Mouse (Mus musculus): ENCODE results near the gene Jam3. TPM values are rescaled to one million over a fixed set of nuclear protein-coding genes. Genes with fewer than 3 reads are reported as not detected.

Jam3 gene
- polyA plus RNA-seq, 1 experiment from 2014 or later: 68.9 TPM

DNA sequence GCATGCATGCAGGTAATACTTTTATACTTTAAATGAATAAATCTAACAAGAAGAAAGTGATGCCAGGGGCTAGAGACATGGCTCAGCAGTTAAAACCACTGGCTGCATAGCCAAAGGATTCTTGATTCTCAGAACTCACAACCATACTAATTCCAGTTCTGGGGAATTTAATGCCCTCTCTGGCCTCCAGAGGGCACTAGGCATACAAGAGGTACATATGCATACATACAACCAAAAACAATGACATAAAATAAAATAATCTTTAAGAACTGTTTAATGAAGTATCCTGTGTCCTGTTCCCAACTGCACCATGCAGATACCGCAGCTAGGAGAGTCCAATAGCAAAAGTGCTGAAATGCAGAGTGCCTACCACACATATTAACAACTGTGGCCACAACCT is 20.8 kb downstream of the Jam3 start:
- Histone ChIP-seq H3K4me2 (no peak overlapping the region), H3K4me3 (no peak overlapping the region), H3K9ac (no peak overlapping the region), H3K27me3 (no peaks in the 10 kb centered on the region), H3K9me3 (no peaks in the 10 kb centered on the region), H3K4me1 (replicated peaks) (peaks cover 4% of the 10 kb centered on the region), H3K27ac (replicated peaks) (no peak overlapping the region), H3K36me3 (no peaks in the 10 kb centered on the region)
- no peak for ATAC-seq (ENCODE audit: low read depth)
- 81% methylated on average over 1 of the region's 1 CpGs for WGBS

DNA sequence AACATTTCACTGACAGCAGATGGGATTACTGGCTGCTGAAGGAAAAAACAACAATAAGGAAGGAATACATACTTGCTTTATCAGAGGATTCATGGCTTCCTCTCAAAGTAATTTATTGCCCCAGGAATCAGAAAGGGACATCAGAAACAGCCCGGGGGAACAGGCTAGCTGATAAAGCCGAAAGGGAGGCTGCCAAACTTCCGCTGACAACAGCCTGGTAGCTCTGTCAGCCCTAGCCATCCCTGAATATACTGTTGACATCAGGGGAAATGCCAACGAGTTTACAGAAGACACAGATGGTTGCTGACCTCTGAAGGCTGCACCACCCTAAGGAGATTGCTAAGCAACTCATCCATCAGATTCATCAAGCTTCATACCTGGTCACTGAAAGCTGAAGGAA is 26.6 kb downstream of the Jam3 start:
- ATAC-seq (ENCODE audit: low read depth): no peak
- H3K9ac ChIP-seq: no peak overlapping the region
- H3K36me3 ChIP-seq: no peaks in the 10 kb centered on the region; the same call in 1 of the 2 replicates
- peaks cover 25% of the 10 kb centered on the region for H3K4me1 ChIP-seq (replicated peaks)
- H3K4me2 ChIP-seq: no peak overlapping the region
- H3K9me3 ChIP-seq: peaks cover 7% of the 10 kb centered on the region; the same call in 1 of the 2 replicates
- no peaks in the 10 kb centered on the region for H3K27me3 ChIP-seq
- 76% methylated on average over 4 of the region's 4 CpGs for WGBS
- no peak overlapping the region for H3K4me3 ChIP-seq
- no peak overlapping the region for H3K27ac ChIP-seq (replicated peaks)

DNA sequence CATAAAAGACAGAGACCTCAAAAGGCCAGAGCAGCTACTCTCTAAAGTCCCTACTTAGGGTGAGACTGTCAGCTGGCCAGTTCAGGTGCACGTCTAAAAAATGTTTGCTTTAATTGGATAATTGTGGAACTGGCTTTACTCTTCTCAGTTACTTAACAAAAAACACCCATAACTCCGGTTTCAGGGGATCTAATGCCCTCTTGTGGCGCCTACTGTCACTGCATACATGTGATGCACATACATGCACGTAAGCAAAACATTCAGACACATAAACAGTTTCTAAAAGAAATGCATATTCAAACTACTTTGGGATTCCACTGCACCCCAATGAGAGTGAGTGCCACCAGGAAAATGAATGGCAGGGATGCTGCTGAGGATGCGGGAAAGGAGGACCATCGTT is 28.7 kb downstream of the Jam3 start:
- Histone ChIP-seq H3K9ac (no peak overlapping the region), H3K27ac (replicated peaks) (0 out of 2 replicates have a peak overlapping the region, but pooled peaks have one; percentile 18), H3K4me1 (replicated peaks) (peaks cover 34% of the 10 kb centered on the region), H3K4me2 (no peak overlapping the region), H3K9me3 (peaks cover 7% of the 10 kb centered on the region; the same call in 1 of the 2 replicates), H3K36me3 (no peaks in the 10 kb centered on the region; the same call in 1 of the 2 replicates), H3K4me3 (no peak overlapping the region), H3K27me3 (no peaks in the 10 kb centered on the region)
- no peak for ATAC-seq (ENCODE audit: low read depth)
- 92% methylated on average over 6 of the region's 6 CpGs for WGBS

DNA sequence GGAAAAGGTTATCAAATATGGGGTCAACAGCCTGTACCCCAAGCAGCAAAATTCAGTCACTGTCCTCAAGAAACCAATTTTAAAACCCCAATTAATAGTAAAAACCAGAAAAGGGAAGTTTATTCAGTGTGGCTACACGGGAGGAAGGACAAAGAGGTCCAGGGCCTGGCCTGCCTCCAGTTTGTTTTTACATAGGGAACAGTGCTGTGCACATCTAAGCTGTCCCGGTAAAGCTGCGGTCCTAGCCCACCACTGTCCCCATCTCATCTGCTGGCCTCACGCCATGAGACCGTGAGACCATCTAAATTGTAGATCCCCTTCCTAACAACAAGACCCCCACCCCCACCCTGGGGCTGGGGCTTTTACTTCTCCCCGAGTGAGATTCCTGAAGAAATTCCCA is 29.8 kb downstream of the Jam3 start:
- Histone ChIP-seq H3K27ac (replicated peaks) (peak overlapping the region; percentile 42; the same call in 1 of the 2 replicates), H3K27me3 (no peaks in the 10 kb centered on the region), H3K4me3 (no peak overlapping the region), H3K9ac (no peak overlapping the region), H3K9me3 (peaks cover 7% of the 10 kb centered on the region; the same call in 1 of the 2 replicates), H3K36me3 (no peaks in the 10 kb centered on the region; the same call in 1 of the 2 replicates), H3K4me2 (no peak overlapping the region), H3K4me1 (replicated peaks) (peaks cover 38% of the 10 kb centered on the region)
- ATAC-seq (ENCODE audit: low read depth): no peak; the same call in 1 of the 2 replicates
- 47% methylated on average over 6 of the region's 6 CpGs for WGBS

DNA sequence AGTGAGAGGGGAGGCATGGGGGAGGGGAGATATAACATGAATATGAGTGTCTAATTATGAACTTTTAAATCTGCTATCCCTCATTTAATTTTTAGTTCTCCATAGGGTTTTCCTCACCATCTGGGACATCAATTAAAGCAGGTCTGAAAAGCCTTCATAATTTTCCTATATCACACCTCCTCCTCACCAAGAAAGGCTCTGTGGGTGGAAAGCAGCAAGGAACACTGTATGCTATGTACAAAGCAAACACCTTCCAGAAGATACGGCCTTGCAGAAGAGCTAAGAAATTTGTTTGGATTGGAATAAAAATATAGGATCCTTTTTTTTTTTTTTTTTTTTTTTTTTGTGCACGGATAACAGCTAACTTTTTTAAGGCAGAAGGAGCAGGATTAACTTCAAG is 31.3 kb downstream of the Jam3 start:
- peaks cover 7% of the 10 kb centered on the region; the same call in 1 of the 2 replicates for H3K9me3 ChIP-seq
- 83% methylated on average over 2 of the region's 2 CpGs for WGBS
- no peak overlapping the region for H3K9ac ChIP-seq
- peaks cover 38% of the 10 kb centered on the region for H3K4me1 ChIP-seq (replicated peaks)
- no peaks in the 10 kb centered on the region for H3K27me3 ChIP-seq
- no peak overlapping the region for H3K4me2 ChIP-seq
- no peaks in the 10 kb centered on the region; the same call in 1 of the 2 replicates for H3K36me3 ChIP-seq
- H3K4me3 ChIP-seq: no peak overlapping the region
- no peak overlapping the region for H3K27ac ChIP-seq (replicated peaks)
- ATAC-seq (ENCODE audit: low read depth): no peak

DNA sequence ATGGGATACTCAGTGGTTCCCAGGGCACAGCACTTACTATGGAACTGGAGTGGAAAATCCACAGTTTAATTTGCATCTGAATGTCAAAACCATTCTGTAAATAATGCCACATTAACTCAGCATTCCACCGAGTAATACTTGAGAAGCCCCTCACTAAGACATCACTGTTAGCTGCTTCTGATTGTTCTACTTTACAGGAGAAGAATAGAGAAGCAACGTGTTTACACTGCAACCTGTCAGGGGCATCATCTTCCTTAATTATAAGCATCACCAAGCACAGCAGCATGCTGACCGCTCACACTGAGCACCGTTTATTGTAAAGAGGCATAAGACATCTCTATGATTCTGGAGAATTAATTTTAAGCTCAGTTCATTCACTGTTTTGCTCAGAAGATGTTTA is 32.3 kb downstream of the Jam3 start:
- Histone ChIP-seq H3K4me1 (replicated peaks) (peaks cover 41% of the 10 kb centered on the region), H3K4me3 (no peak overlapping the region), H3K9me3 (peaks cover 7% of the 10 kb centered on the region; the same call in 1 of the 2 replicates), H3K27ac (replicated peaks) (peak overlapping the region; percentile 61), H3K36me3 (no peaks in the 10 kb centered on the region; the same call in 1 of the 2 replicates), H3K9ac (no peak overlapping the region), H3K27me3 (no peaks in the 10 kb centered on the region), H3K4me2 (no peak overlapping the region)
- ATAC-seq (ENCODE audit: low read depth): no peak
- 48% methylated on average over 4 of the region's 4 CpGs for WGBS

DNA sequence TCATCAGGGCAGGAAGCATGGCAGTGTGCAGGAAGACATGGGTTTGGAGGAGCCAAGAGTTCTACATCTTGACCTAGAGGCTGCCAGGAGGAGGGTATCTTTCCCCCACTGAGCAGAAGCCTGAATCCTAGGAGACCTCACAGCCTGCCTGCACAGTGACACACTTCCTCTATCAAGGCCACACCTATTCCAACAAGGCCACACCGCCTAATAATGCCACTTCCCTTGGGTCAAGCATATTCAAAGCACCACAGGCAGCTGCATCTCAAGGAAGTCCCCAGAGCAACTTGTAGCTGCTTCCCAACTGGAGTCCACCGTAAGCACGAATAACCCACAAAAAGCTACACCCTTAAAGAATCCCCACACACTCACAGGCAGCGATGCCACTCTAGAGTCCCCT is 33.1 kb downstream of the Jam3 start:
- WGBS: 84% methylated on average over 4 of the region's 4 CpGs

DNA sequence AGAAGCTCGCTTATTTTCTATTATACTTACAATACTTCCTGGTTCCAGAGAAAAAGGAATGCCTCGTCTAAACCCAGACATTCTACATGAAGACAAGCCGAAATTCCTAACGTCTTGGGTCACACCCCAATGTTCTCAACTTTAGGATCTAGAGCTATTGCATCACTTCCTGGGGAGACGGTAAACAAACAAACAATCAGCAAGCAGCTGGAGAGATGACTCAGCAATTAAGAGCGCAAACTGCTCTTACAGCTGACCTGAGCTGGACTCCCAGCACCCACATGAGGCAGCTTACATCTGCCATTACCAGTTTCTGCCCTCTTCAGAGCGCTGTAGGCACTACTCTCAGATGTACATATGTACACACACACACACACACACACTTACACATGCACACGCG is 34.0 kb downstream of the Jam3 start:
- Histone ChIP-seq H3K27me3 (no peaks in the 10 kb centered on the region), H3K4me2 (no peak overlapping the region), H3K27ac (replicated peaks) (no peak overlapping the region), H3K4me3 (no peak overlapping the region), H3K9ac (no peak overlapping the region), H3K4me1 (replicated peaks) (peaks cover 41% of the 10 kb centered on the region), H3K9me3 (no peaks in the 10 kb centered on the region), H3K36me3 (no peaks in the 10 kb centered on the region)
- 85% methylated on average over 9 of the region's 9 CpGs for WGBS
- no peak for ATAC-seq (ENCODE audit: low read depth)

More for the DNA sequence above, 33.1 kb downstream of the Jam3 start:
- ATAC-seq (ENCODE audit: low read depth): no peak
- H3K36me3 ChIP-seq: no peaks in the 10 kb centered on the region; the same call in 1 of the 2 replicates
- H3K4me2 ChIP-seq: no peak overlapping the region
- no peak overlapping the region for H3K27ac ChIP-seq (replicated peaks)
- H3K4me1 ChIP-seq (replicated peaks): peaks cover 44% of the 10 kb centered on the region
- no peaks in the 10 kb centered on the region for H3K27me3 ChIP-seq
- no peak overlapping the region for H3K9ac ChIP-seq
- peaks cover 7% of the 10 kb centered on the region; the same call in 1 of the 2 replicates for H3K9me3 ChIP-seq
- no peak overlapping the region for H3K4me3 ChIP-seq

DNA sequence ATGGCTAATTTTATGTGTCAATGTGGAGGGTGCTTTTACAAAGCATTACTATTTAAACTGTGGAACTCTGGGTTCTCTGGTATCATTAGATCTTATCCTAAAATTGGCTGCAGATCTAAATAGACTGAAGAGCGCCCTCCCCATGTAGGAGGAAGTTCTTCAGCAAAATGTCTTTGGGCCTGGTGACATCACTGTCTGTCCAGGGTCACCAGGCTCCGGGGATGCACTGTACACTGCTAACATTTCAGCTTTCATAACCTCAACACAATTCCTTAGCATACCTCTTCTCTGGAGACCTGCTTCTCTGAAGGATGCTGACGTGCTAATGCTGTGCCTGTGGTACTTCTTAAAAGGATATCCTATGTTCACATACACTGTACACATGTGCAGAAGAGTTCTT is 43.5 kb downstream of the Jam3 start:
- WGBS: 92% methylated on average over 3 of the region's 3 CpGs

DNA sequence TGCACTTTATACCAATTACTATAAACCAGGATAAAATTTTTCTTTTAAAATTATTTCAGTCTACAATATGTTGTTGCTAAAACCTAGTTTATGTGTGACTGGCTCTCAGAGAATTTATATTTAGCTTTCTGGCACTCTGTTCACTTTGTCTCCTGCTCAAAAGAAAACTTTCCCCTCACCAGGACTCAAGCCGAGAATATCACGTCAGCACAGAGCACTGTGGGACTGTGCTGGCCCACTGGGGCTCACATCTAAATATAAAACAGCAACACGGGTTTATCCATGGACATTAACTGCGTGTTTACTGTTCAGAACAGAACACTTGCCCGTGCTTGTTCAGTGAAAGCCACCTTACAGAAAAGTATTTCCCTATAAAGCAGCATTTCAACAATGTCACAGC is 44.5 kb downstream of the Jam3 start:
- H3K36me3 ChIP-seq: no peaks in the 10 kb centered on the region
- no peaks in the 10 kb centered on the region for H3K27me3 ChIP-seq
- 57% methylated on average over 5 of the region's 5 CpGs for WGBS

More for the DNA sequence above, 43.5 kb downstream of the Jam3 start:
- Histone ChIP-seq H3K4me1 (replicated peaks) (peaks cover 24% of the 10 kb centered on the region), H3K4me3 (no peak overlapping the region), H3K9me3 (no peaks in the 10 kb centered on the region), H3K27me3 (no peaks in the 10 kb centered on the region), H3K36me3 (no peaks in the 10 kb centered on the region), H3K4me2 (no peak overlapping the region), H3K9ac (no peak overlapping the region), H3K27ac (replicated peaks) (no peak overlapping the region)
- ATAC-seq (ENCODE audit: low read depth): no peak

DNA sequence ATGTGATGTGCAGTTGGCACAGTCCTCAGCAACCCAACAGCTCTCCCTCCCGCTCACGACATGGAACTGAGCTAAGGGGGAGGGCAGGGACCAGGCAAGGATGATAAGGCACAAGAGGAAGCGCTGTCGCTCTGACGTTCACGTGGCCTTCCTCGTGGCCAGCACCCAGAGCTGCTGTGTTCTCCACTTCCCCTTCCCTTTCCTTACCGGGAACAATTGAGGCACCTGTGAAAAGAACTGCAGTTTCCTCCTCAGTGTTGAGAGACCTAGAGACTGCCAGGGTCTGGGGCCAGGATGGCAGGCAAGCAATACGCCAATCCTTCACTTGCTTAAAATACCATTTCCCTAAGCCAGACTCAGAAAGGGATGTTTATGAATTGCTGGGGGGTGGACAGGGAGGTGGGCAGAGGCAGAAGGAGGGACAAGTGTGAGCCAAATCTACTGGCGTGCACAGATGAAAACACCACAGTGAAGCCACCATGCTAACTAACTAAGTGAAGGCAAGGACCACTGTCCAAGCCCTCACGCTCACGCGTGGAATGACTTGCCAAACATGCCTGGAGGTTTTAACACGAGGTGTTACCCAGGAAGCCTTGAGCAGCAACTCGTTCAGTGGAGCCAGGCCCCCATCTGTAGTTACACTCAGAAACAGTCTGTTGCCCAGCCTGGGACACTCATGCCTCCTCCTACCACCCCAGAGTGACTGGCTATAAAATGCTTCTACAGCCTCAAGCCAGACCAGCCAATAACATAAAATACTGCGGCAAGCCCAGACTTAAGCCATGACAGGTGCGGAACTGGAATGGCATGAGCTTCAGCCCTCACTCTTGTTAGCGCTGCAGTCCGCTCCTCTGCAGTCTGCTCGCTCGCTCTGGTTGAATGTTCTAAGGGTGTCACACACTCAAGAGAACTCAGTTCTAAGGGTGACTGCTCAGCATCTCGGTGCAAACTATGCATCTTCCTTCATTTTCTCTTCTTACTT is 45.4 kb downstream of the Jam3 start:
- no peak overlapping the region for H3K4me2 ChIP-seq
- no peaks in the 10 kb centered on the region for H3K9me3 ChIP-seq
- H3K36me3 ChIP-seq: peaks cover 7% of the 10 kb centered on the region
- WGBS: 69% methylated on average over 22 of the region's 22 CpGs
- no peak overlapping the region for H3K4me3 ChIP-seq
- H3K27me3 ChIP-seq: no peaks in the 10 kb centered on the region
- no peak overlapping the region for H3K27ac ChIP-seq (replicated peaks)
- no peak for ATAC-seq (ENCODE audit: low read depth)
- H3K4me1 ChIP-seq (replicated peaks): peaks cover 28% of the 10 kb centered on the region
- no peak overlapping the region for H3K9ac ChIP-seq

More for the DNA sequence above, 44.5 kb downstream of the Jam3 start:
- H3K9me3 ChIP-seq: no peaks in the 10 kb centered on the region
- no peak for ATAC-seq (ENCODE audit: low read depth)
- peaks cover 28% of the 10 kb centered on the region for H3K4me1 ChIP-seq (replicated peaks)
- H3K4me2 ChIP-seq: no peak overlapping the region
- no peak overlapping the region for H3K4me3 ChIP-seq
- H3K27ac ChIP-seq (replicated peaks): no peak overlapping the region
- no peak overlapping the region for H3K9ac ChIP-seq

DNA sequence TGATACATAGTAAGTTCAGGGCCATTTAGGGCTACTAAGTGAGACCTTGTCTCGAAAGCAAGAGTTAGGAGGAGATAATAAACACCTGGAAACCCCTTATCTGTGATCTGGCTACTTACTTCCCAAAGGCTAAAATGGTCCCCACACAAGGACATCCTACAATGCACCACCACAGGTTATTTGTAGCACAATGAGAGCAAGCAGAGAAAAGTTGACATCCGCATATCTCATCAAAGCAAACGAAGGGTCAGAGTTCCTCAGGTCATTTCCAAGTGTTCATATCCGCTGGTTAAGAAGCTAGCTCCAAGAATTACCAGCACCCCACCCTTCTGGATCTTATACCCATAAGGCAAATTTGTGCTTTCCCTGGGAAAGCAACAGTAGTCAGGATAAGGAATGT is 46.8 kb downstream of the Jam3 start:
- Histone ChIP-seq H3K4me2 (no peak overlapping the region), H3K27me3 (no peaks in the 10 kb centered on the region), H3K9ac (no peak overlapping the region), H3K36me3 (peaks cover 21% of the 10 kb centered on the region), H3K4me3 (no peak overlapping the region), H3K27ac (replicated peaks) (no peak overlapping the region), H3K9me3 (no peaks in the 10 kb centered on the region), H3K4me1 (replicated peaks) (peaks cover 28% of the 10 kb centered on the region)
- WGBS: 88% methylated on average over 4 of the region's 4 CpGs
- ATAC-seq (ENCODE audit: low read depth): no peak

All from neural tube, embryonic 13.5 days (tissue).